In the genomic region with DNA sequence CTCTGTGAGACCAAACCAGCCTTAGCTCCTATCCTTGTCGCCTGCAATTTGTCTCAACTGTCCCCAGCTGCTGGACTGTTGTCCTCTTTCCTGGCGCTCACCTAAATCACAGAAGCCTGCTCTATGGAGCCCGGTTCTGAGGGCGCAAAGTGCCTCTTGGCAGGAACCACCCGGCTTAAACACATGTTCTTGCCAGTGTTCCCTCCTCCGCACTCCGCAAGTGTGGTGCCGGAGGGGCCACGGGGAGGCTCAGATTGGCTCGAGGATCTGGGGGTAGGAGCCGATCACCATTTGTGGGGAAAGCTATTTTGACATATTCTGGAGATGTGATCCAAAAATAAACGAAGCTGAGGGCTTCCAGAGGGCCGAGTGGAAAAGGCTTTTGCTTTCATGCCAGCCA, we compare ENCODE assay signal across 12 mouse cellular contexts. TPM values are rescaled to one million over a fixed set of nuclear protein-coding genes. Genes with fewer than 3 reads are reported as not detected.
DNase-seq lines count a peak whose midpoint lies in the region; ATAC-seq and TF ChIP-seq lines count a peak whose summit lies in the region.
"Had no signal": no experiment of that assay in that cellular context is flagged by ENCODE, and none has a peak within 500 bp of the region (broad histone marks: within the 10 kb centered on the region; RNA-seq: fewer than 3 reads in every experiment).

No protein-coding gene starts in this region.

- peak; percentile 39; the same call in 1 of the 2 replicates for TF ChIP-seq POLR2A in heart, adult 2 months (IDR thresholded peaks at IDR 0.05; ENCODE audit: insufficient read depth, low read depth, low read length)
- no peak for TF ChIP-seq POLR2A in cerebellum, adult 2 months (IDR thresholded peaks at IDR 0.05; ENCODE audit: borderline replicate concordance, insufficient read depth, low read length)

- peak in 1 of 2 experiments; percentile 56 for DNase-seq in left cerebral cortex, adult 2 months (ENCODE audit: extremely low spot score in 1 of 2, low spot score in 2 of 2)
- no peak for DNase-seq in left cerebral cortex, adult 11 months (ENCODE audit: low spot score)
- DNase-seq in embryonic facial prominence, embryonic 14.5 days (ENCODE audit: low spot score), result peak; percentile 70
- peak; percentile 63 to 75 for DNase-seq in heart, adult 2 months
- peak; percentile 44 to 55 for DNase-seq in heart, postnatal 36 days
- no peak for DNase-seq in thymus, postnatal 4 days
- no peak for DNase-seq in cerebellum, adult 2 months
- DNase-seq: adrenal gland, postnatal 25 days; cerebellum, adult 11 months had no signal

- TF ChIP-seq EP300 in heart, adult 2 months (IDR thresholded peaks at IDR 0.05; ENCODE audit: insufficient read depth, low read depth, low read length), result no peak

- whole genome bisulfite sequencing in embryonic facial prominence, embryonic 14.5 days, result 59% methylated on average over 13 of the region's 13 CpGs
- WGBS in heart, adult 2 months, result 56% methylated on average over 13 of the region's 13 CpGs
- WGBS in cerebellum, adult 2 months, result 49% methylated on average over 13 of the region's 13 CpGs

- H3K9me3 ChIP-seq in embryonic facial prominence, embryonic 14.5 days (ENCODE audit: control insufficient read depth, low read length), result no peaks in the 10 kb centered on the region
- H3K9me3 ChIP-seq: limb, embryonic 12.5 days had no signal

- no peak for ATAC-seq in embryonic facial prominence, embryonic 14.5 days (ENCODE audit: low read depth)

- H3K4me1 ChIP-seq in embryonic facial prominence, embryonic 14.5 days (ENCODE audit: control insufficient read depth, insufficient read depth, low read length), result peaks cover 18% of the 10 kb centered on the region
- peaks cover 14% of the 10 kb centered on the region for H3K4me1 ChIP-seq in heart, adult 2 months (ENCODE audit: control insufficient read depth, insufficient read depth, low read length)
- H3K4me1 ChIP-seq in cerebellum, adult 2 months (ENCODE audit: control insufficient read depth, insufficient read depth, low read length), result no peaks in the 10 kb centered on the region

- no peaks in the 10 kb centered on the region for H3K79me2 ChIP-seq in heart, adult 2 months (replicated peaks; ENCODE audit: control insufficient read depth, insufficient read depth, low read length)

- peaks cover 32% of the 10 kb centered on the region; the same call in 1 of the 2 replicates for H3K36me3 ChIP-seq in embryonic facial prominence, embryonic 14.5 days (ENCODE audit: control insufficient read depth, insufficient read depth, low read length)
- no peaks in the 10 kb centered on the region for H3K36me3 ChIP-seq in heart, adult 2 months (ENCODE audit: control insufficient read depth, insufficient read depth, low read length)

- intact Hi-C loops in left cerebral cortex, adult 2 months (cut with DNase I), result loop anchor here (5.0 kb wide), 2 partner anchors 151 to 201 kb away; no protein-coding TSS in a partner anchor
- intact Hi-C loops in heart, adult 2 months (cut with DNase I), result loop anchor here (2.0 kb wide), 1 partner anchor 199 kb away; no protein-coding TSS in a partner anchor
- intact Hi-C loops in heart, postnatal 36 days (cut with DNase I), result loop anchor here (2.0 kb wide), 1 partner anchor 203 kb away; no protein-coding TSS in a partner anchor

- no peak overlapping the region for H3K9ac ChIP-seq in embryonic facial prominence, embryonic 14.5 days (ENCODE audit: low read depth, low read length)
- H3K9ac ChIP-seq in heart, adult 2 months (ENCODE audit: low read depth, low read length), result no peak overlapping the region
- H3K9ac ChIP-seq: limb, embryonic 12.5 days had no signal

- peak overlapping the region; percentile 47 for H3K27ac ChIP-seq in left cerebral cortex, adult 2 months
- H3K27ac ChIP-seq in embryonic facial prominence, embryonic 14.5 days (replicated peaks; ENCODE audit: low read depth, low read length), result peak overlapping the region; percentile 1
- peak overlapping the region; percentile 78 for H3K27ac ChIP-seq in heart, adult 2 months
- no peak overlapping the region for H3K27ac ChIP-seq in cerebellum, adult 2 months (ENCODE audit: insufficient read depth, low read length)
- H3K27ac ChIP-seq: limb, embryonic 12.5 days had no signal

- H3K4me2 ChIP-seq in embryonic facial prominence, embryonic 14.5 days (ENCODE audit: low read depth, low read length), result no peak overlapping the region
- H3K4me2 ChIP-seq: limb, embryonic 12.5 days had no signal

- no peak overlapping the region for H3K4me3 ChIP-seq in left cerebral cortex, adult 2 months
- H3K4me3 ChIP-seq in embryonic facial prominence, embryonic 14.5 days (ENCODE audit: low read depth, low read length), result no peak overlapping the region
- H3K4me3 ChIP-seq in heart, adult 2 months, result peak overlapping the region; percentile 10; the same call in 1 of the 2 replicates
- H3K4me3 ChIP-seq in cerebellum, adult 2 months (replicated peaks; ENCODE audit: insufficient read depth, low read depth, low read length), result no peak overlapping the region
- H3K4me3 ChIP-seq: limb, embryonic 12.5 days had no signal

- TF ChIP-seq CTCF in left cerebral cortex, adult 2 months (IDR thresholded peaks at IDR 0.05), result no peak
- TF ChIP-seq CTCF in heart, adult 2 months (IDR thresholded peaks at IDR 0.05), result no peak
- no peak for TF ChIP-seq CTCF in cerebellum, adult 2 months (IDR thresholded peaks at IDR 0.05; ENCODE audit: borderline replicate concordance, insufficient read depth, low read depth, low read length)

- no peaks in the 10 kb centered on the region; the same call in 1 of the 2 replicates for H3K27me3 ChIP-seq in embryonic facial prominence, embryonic 14.5 days (replicated peaks; ENCODE audit: control insufficient read depth, insufficient read depth, low read length)
- no peaks in the 10 kb centered on the region for H3K27me3 ChIP-seq in heart, adult 2 months (ENCODE audit: control insufficient read depth, insufficient read depth, low read length)
- no peaks in the 10 kb centered on the region for H3K27me3 ChIP-seq in cerebellum, adult 2 months (ENCODE audit: control insufficient read depth, insufficient read depth, low read length)

RNA-seq across cellular contexts. Expression of gene Cpne5, which starts 9.9 kb away (rescaled TPM):
- 100 to 1,000 TPM; 141 to 148 TPM for total RNA-seq in left cerebral cortex, adult 2 months (2021)
- polyA plus RNA-seq in embryonic facial prominence, embryonic 14.5 days (2014; fragmentation: Nextera tagmentation; extraction: Ambion mirVana), result 12.4 and 17.1 TPM in 2 replicates
- total RNA-seq in heart, adult 2 months (2021), result 1 to 10 TPM; 4.4 to 5.2 TPM
- 10.7 and 11.2 TPM in 2 replicates for polyA plus RNA-seq in heart, adult 2 months (2012; rRNA removed)
- 1 to 10 TPM; 2.8 to 4.6 TPM for total RNA-seq in heart, postnatal 36 days (2021)
- polyA plus RNA-seq in cerebellum, adult 2 months (2012; rRNA removed), result 7.5 and 8.4 TPM in 2 replicates
- total RNA-seq: gastrocnemius, adult 8-10 months; monocyte, adult 5-6 weeks had no signal

RNA-seq across cellular contexts. Expression of gene Ppil1, which starts 16.1 kb away (rescaled TPM):
- total RNA-seq in left cerebral cortex, adult 2 months (2021), result 10 to 100 TPM; 19.8 to 20.0 TPM
- polyA plus RNA-seq in embryonic facial prominence, embryonic 14.5 days (2014; fragmentation: Nextera tagmentation; extraction: Ambion mirVana), result 108 and 117 TPM in 2 replicates
- 10 to 100 TPM; 28.4 to 31.1 TPM for total RNA-seq in heart, adult 2 months (2021)
- polyA plus RNA-seq in heart, adult 2 months (2012; rRNA removed), result 33.2 and 41.7 TPM in 2 replicates
- 10 to 100 TPM; 27.0 to 27.2 TPM for total RNA-seq in heart, postnatal 36 days (2021)
- polyA plus RNA-seq in cerebellum, adult 2 months (2012; rRNA removed), result 25.1 and 25.3 TPM in 2 replicates

RNA-seq across cellular contexts. Expression of gene BC004004, which starts 20.7 kb away (rescaled TPM):
- 10 to 100 TPM; 78.9 to 85.0 TPM for total RNA-seq in left cerebral cortex, adult 2 months (2021)
- polyA plus RNA-seq in embryonic facial prominence, embryonic 14.5 days (2014; fragmentation: Nextera tagmentation; extraction: Ambion mirVana), result 82.1 and 85.6 TPM in 2 replicates
- total RNA-seq in heart, adult 2 months (2021), result 100 to 1,000 TPM; 264 to 318 TPM
- 184 and 264 TPM in 2 replicates for polyA plus RNA-seq in heart, adult 2 months (2012; rRNA removed)
- total RNA-seq in heart, postnatal 36 days (2021), result 100 to 1,000 TPM; 228 to 258 TPM
- polyA plus RNA-seq in cerebellum, adult 2 months (2012; rRNA removed), result 102 and 111 TPM in 2 replicates

Comparison
In these comparisons a context has a peak if more than half of its experiments do, and no peak if none do; other contexts are left out.
1. DNase-seq: peak in embryonic facial prominence, embryonic 14.5 days (single experiment), heart, adult 2 months (2 of 2) and heart, postnatal 36 days (2 of 2); none in left cerebral cortex, adult 11 months (single experiment), thymus, postnatal 4 days (single experiment) and cerebellum, adult 2 months (0 of 2).
2. RNA of gene Cpne5, which starts 9.9 kb away (total RNA-seq): 141 to 148 TPM in left cerebral cortex, adult 2 months; 4.4 to 5.2 TPM in heart, adult 2 months and 2.8 to 4.6 TPM in heart, postnatal 36 days; every median in the first group is over 10 times any median in the second.